ENCODE assay signal across 7 mouse cellular contexts in genomic region chr4:13658843-13659511, GRCm38 (mm10).
DNase-seq lines count a peak whose midpoint lies in the region; ATAC-seq lines count a peak whose summit lies in the region.

No protein-coding gene starts in this region.

- no peak for ATAC-seq in activated CD4-positive, CD25-positive, alpha-beta regulatory T cell, adult 4 months

- DNase-seq in left cerebral cortex, postnatal 10 days (ENCODE audit: extremely low spot score in 1 of 2, low spot score in 2 of 2) = peak; percentile 7 to 33
- no peak for DNase-seq in left cerebral cortex, adult 8-10 months (ENCODE audit: low spot score in 2 of 2)
- peak; percentile 68 for DNase-seq in brain, adult 2 months (ENCODE audit: low read depth, low spot score)
- DNase-seq in cerebellum, postnatal 4 days (ENCODE audit: low spot score in 2 of 2) = peak; percentile 22 to 74
- peak; percentile 24 to 28 for DNase-seq in layer of hippocampus, adult 8-10 months (ENCODE audit: low spot score in 2 of 2)
- peak; percentile 38 for DNase-seq in retina, postnatal 7 days (ENCODE audit: low read depth, low spot score)

- intact Hi-C loops in left cerebral cortex, postnatal 10 days (cut with DNase I) = no loop called here

Comparison
In these comparisons a context has a peak if more than half of its experiments do, and no peak if none do; other contexts are left out.
1. DNase-seq: peak in left cerebral cortex, postnatal 10 days (2 of 2), brain, adult 2 months (single experiment), cerebellum, postnatal 4 days (2 of 2), layer of hippocampus, adult 8-10 months (2 of 2) and retina, postnatal 7 days (single experiment); none in left cerebral cortex, adult 8-10 months (0 of 2).